Mouse (Mus musculus): ENCODE measurements around the gene Gps2.

DNA sequence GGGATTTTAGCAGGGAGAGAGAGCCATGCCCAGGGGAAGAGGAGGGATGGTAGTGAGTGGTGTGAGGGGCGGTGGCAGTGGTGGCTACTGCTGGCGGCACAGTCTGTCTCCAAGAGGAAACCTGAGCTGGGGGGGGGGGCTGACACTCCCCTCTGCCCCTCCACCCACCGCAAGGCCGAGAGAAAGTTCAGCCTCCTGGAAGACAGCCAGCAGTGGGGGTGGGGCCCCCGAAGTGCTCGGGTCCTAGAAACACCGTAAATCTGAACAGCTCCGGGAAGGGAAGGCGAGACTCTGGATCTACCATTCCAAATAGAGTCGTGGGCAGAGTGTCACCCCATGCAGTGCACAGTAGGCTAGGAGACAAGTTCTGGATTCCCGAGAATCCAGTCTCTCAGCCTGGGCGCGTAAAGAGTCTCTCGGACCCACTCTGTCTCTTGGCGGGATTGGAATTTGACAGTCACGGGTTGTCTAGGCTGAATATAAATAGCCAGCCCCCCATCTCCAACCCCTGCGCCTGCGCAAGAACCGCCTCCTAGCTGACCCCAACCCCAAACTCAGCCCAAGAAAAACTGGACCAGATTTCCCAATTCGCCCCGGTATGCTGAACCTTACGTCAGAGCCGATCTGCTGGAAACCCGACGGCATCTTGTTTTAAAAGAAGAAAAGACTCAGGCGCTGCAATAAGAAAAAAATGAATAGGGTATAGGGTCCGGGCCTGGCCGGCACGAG lies 33.8 kb downstream of the Gps2 start:
- no peak for TF ChIP-seq POLR2A (IDR thresholded peaks at IDR 0.05; ENCODE audit: borderline replicate concordance, low read depth, low read length)
- no peak for TF ChIP-seq CTCF (IDR thresholded peaks at IDR 0.05; ENCODE audit: low read depth, low read length)
